Mouse (Mus musculus) retina, postnatal 1 day (tissue): ENCODE data around the gene Msrb1.
"Not testable (repeated sequence)": the region's sequence is repeated elsewhere in the genome, so short reads cannot be mapped to it uniquely, and the experiment has no call there.

ENCODE experiments used
- DNase-seq: peaks from one replicate; pipeline ENCODE4 v3.0.0-alpha.2; 2012

The Msrb1 gene

DNA sequence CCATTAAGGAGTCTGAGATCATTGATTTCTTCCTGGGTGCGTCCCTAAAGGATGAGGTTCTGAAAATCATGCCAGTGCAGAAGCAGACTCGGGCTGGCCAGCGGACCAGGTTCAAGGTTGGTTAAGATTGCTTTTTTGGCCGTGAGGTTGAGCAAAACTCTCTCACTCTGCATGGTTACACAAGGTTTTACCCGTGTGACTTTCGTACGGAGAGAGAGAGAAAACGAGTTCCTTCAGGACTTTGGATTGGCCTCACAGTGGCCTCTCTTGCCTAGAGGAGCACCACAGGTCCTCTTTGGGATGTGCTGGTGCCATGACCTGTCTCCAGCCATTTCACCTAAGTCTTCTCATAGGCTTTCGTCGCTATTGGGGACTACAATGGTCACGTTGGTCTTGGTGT, 15.8 kb upstream of the Msrb1 start:
- not testable (repeated sequence) for DNase-seq

DNA sequence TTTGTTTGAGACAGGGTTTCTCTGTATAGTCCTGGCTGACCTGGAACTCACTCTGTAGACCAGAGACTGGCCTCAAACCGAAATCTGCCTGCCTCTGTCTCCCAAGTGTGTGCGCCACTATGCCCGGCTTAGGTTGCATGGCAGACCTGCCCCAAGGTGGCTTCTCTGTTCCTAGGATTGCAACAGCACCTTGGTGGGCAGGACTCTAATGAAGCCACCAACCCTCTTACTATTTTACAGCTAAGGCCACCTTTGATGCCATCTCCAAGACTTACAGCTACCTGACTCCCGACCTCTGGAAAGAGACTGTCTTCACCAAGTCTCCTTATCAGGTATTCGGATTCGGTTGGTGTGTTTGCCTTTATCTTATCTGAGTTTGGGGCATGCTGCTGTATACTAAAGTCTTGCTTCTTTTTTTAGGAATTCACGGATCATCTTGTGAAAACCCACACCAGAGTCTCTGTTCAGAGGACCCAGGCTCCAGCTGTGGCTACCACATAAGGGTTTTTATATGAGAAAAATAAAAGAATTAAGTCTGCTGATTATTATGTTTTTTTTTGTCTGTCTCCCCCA, 15.0 kb upstream of the Msrb1 start:
- not testable (repeated sequence) for DNase-seq

DNA sequence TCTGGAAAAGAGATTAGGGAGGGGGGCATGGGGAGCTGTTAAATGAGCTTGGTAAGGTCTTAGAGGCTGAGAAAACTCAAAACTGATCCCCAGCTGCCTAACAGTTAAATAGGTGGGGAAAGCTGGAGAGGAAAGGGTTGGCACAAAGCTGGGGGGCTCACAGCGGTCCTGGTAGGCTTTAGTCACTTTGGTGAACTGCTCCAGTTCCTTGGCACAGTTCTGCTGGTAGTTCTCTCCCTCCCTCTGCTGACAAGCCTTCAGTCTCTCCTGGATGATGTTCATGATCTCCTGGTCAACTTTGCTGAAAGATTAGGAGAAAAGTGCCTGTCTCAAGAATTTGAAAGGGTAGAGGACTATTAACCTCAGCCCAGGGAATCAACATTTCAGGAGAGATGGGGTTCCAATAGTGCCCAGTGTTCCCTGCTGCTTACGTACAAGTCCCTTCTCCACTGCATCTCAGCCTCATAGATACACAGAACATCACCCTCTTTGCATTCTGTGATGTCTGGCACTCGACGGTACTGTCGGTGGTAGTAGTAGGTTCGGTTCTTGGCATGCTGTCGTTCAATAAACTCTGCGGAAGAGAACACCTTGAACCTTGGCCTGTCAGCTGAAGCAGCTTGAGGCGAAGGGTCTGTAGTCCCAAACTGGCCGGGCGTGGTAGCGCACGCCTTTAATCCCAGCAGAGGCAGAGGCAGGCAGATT, 14.1 kb upstream of the Msrb1 start:
- no peak for DNase-seq

DNA sequence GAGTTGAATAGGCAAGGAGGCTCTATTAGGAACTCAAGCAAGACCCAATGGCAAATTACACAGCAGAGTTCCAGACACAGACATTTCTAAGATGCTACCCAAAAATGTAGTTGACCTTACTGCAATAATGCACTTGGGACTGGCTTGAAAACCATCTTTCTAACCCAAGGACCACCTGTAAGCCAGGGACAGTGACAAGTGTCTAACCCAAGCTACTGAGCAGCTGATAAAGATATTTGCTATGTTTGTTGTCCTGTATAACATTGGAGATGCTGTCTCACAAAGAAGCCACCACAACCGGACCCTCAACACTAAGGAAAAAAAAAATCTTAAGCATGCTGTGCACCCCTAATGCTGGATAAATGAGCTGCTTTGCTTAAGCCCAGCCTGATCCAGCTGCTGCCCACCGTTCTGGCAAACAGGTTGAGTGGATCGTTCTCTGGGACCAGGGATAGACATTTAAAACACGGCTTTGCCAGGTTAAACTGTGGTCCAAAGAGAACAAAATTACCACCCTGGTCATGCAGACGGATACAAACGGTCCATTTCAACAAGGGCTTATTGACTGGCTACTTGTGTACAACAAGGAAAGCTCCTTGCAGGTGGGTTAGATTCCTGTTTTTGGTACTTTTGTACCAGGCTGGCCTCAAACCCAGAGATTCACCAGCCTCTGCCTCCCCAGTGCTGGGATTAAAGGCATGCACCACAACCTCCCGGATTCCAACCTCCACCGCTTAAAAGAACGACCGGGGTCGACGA, 13.1 kb upstream of the Msrb1 start:
- no peak for DNase-seq

DNA sequence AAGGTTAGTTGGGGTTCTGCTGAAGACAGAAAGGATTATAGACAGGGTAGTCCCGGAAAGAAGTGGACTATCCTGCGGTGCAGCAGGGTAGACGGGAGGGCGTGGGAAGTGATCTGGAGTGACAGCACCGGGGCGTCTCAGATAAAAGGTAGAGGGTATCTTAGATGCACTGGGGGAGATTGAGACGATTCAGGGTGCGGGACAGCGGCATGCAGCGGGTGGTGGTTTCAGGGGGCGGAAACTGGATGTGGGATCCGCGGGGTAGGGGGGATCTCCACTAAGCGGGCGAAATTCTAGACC, 12.6 kb upstream of the Msrb1 start:
- no peak for DNase-seq

DNA sequence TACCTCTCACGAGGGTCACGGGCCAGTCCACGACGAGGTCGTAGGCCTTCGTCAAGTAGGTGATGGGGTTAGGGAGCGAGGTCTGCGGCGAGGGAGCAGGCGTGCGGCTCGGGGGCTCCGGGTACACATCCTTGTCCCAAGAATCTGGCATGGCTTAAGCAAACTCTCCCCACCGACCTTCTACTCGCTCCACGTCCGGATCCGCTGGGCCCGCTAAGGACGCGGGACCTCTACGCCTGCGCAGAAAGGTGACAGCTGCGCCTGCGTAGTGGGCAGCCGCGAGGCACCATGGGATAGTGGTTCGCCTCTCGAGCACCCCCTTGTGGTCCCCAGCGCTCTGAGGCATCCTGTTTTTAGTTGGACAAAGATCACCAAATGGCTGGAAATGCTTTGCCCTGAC, 12.3 kb upstream of the Msrb1 start, which contains the start of gene Ndufb10:
TSS of gene Ndufb10 (minus strand) at position 295 of the 400 bp plus-strand sequence.
- DNase-seq: peak; percentile 95

DNA sequence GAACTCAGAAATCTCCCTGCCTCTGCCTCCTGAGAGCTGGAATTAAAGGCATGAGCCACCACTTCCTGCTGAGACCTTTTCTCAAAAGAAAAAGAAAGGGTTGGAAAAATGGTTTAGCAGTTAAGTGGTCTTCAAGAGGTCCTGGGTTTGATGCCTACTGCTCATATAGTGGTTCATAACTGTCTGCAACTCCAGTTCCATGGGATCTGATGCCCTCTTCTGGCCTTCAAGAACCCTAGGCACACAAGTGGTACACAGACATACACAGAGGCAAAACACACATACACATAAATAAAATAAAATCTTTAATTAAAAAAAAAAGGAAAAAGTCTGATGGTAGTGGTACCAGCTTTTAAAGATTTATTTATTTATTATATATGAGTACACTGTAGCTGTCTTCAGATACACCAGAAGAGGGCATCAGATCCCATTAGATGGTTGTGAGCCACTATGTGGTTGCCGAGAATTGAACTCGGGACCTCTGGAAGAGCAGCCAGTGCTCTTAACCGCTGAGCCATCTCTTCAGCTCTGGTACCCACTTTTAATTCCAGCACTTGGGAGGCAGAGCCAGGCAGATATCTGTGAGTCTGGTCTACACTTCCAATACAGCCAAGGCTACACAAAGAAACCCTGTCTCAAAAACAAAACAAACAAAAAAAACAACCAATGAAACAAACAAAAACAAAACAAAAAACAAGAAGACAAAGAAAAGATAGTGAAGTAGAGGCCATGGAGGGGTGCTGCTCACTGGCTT, 10.6 kb upstream of the Msrb1 start:
- DNase-seq: no peak

DNA sequence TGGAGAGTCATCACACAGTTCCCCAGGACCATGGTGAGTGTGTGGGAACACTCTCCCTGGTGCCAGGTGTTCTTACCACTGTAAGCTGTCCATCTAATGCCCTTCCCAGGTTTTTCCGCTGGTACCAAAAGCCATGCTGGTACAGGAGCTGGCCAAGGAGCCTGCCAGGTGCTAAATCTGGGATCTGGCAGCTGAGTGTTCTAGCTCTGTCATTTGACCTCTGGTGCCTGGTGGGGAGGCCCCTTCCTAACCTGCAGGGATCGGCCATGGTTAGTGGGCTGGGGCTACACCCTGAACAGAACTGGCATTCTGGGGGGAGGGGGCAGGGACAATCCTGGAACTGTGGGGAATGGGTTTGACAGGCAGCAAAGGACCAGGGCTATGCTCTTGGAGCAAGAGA, 8.8 kb upstream of the Msrb1 start, which contains the start of gene Rpl3l:
TSS of gene Rpl3l (plus strand) at position 203 of the 400 bp plus-strand sequence.
- no peak for DNase-seq

DNA sequence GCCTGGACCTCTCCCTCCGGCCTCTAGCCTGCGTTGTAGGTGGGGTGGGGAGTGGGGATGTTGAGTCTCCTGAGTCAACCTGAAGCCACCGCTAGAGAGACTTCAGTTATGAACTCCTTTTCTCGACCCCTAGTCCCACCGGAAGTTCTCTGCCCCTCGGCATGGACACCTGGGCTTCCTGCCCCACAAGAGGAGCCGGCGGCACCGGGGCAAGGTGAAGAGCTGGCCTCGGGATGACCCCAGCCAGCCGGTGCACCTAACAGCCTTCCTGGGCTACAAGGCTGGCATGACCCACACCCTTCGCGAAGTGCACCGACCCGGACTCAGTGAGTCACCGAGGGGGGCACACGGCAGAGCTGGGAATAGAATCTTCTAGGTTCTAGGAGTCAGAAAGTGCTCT, 8.3 kb upstream of the Msrb1 start:
- no peak for DNase-seq

DNA sequence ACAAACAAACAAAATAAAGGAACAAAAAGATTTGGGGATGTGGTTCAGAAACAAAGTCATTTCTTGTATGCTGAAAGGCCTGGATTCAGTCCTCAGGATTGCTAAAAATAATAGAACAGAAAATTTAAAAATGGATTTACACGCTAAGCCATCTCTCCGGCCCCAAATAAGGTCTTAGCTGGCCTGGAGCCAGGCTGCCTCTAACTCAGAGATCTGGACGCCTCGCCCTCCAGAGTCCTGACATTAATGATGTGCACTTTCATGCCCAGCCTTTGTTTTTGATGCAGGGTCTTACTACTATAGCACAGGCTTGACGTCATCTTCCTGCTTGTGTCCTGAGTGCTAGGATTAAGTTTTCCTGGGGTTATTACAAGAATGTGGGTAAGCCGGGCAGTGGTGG, 7.4 kb upstream of the Msrb1 start:
- DNase-seq: no peak

DNA sequence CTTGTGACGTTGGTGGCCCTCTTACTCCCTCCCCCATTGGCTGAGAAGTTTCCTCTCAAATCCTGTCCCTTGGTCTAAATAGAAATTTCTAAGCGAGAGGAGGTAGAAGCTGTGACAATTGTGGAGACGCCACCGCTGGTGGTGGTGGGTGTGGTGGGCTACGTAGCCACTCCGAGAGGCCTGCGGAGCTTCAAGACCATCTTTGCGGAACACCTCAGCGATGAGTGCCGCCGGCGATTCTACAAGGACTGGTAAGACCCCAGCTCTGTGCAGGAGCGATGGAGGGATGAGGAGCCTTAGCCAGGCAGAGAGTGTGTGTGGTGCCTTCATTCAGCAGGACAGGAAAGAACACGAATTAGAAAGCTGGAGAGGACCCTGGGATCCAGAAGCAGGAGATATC, 5.7 kb upstream of the Msrb1 start:
- no peak for DNase-seq

DNA sequence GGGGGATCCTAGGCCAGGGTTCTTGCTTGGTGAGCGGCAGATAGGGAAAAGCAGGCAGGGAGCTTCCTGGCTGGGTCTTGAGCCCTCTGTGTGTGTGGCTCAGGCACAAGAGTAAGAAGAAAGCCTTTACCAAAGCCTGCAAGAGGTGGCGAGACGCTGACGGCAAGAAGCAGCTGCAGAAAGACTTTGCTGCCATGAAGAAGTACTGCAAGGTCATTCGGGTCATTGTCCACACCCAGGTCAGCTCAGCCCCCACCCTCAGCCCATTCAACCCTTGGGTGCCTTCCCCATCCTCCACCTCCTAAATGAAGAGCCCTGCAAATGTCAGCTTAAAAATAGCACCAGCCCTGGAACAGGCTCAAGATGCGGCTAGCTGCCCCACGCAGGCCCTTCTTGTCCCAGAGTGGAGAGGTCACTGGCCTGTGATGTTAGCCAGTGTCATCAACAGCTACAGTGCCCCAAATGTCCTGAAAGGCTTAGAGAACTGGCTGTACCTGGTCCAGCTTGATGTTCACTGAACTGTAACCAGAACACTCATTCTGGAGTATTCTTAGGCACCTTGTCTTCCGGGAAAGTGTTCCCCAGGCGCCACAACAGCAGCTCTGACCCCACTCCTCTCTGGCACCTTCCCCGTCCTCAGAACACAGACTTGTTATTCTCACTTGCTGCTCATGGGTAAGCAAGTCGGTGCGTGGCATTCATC, 4.1 kb upstream of the Msrb1 start:
- no peak for DNase-seq

DNA sequence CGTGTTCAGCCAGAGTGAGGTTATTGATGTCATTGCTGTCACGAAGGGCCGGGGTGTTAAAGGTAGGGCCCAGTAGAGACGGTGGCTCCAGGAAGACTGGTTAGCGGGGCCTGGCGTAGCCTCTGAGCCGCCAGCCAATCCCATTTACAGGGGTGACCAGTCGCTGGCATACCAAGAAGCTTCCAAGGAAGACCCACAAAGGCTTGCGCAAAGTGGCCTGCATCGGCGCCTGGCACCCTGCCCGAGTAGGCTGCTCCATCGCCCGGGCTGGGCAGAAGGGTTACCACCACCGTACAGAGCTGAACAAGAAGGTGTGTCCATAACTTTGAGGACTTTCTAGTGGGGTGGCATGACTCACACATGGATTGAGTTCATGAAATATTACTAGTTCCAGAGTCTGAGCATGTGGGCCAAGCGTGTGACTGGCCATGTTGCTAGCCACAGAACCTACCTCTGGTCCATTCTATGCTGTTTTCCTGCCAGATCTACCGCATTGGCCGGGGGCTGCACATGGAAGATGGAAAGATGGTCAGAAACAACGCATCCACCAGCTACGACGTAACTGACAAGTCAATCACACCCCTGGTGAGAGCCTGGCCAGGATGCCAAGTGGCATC, 2.9 kb upstream of the Msrb1 start:
- DNase-seq: no peak

DNA sequence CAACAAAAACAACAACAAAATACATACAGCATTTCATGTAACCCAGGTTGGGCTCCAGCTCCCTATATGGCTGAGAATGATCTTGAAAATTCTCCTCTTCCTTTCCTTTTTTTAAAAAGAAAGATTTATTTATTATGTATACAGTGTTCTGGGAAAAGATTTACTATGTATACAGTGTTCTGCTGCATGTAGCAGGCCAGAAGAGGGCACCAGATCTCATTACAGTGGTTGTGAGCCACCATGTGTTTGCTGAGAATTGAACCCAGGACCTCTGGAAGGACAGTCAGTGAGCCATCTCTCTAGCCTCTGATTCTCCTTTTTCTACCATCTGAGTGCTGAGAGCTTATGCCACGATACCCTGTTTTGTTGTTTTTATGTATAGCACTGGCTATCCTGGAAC, 1.9 kb upstream of the Msrb1 start:
- no peak for DNase-seq

DNA sequence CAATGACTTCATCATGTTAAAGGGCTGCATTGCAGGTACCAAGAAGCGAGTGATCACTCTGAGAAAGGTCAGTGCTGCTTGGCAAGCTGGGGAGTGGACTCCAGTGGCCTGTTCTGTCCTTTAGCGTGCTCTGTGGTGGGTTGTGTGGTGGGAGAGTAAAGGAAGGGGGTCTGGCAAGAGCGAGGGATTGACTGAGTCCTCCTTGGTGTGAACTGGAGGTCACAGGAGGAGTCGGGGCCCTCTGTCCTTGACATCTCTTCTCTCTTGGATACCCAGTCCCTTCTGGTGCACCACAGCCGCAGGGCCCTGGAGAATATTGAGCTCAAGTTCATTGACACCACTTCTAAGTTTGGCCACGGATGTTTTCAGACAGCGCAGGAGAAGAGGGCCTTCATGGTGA, 996 bp upstream of the Msrb1 start:
- no peak for DNase-seq

DNA sequence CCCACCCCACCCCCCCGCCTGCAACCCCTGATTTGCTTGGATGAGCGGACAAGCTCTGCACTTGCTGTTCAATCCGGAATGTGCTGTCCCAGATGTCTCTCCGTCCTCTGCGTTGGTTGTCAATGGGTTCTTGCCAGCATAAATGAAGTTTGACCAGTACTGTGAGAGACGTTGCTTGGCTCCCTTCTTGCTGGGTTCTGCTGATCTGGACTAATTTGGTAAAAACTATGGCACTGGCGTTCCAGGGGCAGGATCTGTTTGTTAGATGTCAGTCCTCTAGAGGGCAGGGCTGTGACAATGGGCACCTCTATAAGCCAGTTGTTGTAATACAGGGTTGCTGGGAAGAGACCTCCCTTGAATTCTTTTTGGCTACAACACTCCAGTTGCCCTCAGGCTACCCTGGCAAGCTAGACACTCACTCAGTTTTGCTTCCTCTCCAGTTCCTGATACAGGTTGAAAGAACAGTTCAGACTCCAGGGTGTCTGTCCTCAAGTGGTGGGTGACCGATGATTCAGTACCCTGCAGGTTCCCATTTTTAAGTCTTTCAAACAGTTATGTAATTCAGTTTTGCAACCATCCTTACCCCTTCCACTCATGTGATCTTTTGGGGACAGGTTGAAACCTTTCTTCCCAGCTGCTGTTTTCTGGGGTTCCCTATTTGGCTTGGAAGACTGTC, 831 bp downstream of the Msrb1 start:
- DNase-seq: no peak

DNA sequence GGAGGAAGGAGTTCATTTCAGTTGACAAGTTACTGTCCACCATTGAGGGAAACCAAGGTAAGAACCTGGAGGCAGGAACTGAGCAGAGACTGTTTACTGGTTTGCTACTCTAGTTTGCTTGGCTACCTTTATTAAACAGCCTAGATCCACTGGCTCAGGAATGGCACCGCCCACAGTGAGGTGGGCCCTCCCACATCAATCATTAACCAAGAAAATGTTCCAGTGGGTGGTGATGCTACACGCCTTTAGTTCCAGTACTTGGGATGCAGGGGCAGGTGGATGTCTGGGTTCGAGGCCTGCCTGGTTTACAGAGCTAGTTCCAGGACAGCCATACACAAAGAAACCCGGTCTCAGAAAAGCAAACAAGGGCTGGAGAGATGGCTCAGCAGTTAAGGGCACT, 1.8 kb downstream of the Msrb1 start:
- DNase-seq: no peak

DNA sequence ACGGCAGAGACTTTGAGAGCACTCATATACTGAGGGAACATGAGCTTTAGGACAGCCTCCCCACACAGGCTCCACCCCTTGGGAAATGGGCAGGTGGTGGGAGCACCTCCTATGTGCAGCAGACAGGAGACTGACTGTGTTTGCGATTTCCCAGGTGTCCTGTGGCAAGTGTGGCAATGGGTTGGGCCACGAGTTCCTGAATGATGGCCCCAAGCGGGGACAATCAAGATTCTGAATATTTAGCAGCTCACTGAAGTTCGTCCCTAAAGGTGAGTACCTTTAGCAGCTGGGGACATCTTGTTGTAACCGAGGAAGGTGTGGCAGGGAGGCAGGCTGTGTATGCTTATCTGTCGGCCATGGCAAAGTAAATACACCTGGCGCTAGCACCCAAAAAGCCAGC, 3.5 kb downstream of the Msrb1 start:
- no peak for DNase-seq

DNA sequence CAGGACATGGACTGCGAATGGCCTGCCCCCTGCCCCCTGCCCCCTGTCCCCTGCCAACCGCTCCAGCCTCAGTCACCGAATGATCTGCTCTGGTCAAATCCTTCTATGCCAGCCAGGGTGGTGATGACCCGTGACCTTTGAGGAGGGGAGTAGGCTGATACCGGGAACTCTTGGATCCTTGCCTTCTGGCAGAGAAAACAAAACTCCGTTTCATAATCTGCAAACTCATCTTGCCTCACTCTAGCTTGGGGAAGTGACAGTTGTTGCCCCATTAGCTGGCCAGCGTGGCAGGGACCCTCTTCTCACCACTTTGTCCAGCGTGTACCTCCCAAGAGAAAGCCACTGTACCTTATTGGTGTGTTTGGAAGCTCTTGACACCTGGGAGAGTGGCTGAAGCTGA, 5.9 kb downstream of the Msrb1 start:
- no peak for DNase-seq

DNA sequence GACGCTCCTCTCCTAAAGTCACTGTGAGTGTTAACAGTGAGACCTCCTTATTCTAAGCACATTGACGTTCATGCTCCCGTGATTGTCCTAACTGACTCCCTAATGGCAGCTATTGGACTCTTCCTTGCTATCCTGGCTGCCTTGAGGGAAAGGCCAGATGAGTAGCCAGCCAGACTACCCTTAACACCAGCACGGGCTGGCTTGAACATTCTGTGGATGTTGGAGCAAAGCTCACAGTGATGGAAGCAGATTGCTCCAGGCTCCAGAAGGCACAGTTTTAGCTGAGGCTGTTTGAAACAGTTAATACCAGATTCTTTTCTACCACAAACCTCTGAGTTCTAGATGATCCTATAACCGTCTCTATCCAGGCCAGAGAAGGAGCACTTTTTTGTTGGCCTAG, 7.5 kb downstream of the Msrb1 start:
- DNase-seq: no peak

DNA sequence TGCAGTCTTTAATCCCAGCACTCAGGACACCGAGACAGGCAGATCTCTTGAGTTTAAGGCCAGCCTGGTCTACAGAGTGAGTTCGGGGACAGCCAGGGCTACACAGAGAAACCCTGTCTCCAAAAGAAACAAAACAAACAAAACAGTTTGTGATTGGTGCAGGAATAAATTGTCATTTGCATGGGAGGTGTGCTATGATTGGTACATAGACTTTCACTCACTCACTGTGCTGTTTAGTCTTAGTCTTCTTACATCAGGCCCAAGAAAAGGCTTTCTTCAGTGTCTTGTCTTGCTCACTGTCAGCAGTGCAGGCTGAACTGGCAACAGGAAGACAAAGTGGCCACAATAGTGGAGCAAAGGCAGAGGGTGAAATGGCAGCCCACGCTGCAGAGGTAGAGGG, 7.9 kb downstream of the Msrb1 start:
- no peak for DNase-seq
